Mouse (Mus musculus) erythroid progenitor cell, adult 5-6 weeks (primary cell): ENCODE measurements around the gene Spata21. TPM values are rescaled to one million over a fixed set of nuclear protein-coding genes. Genes with fewer than 3 reads are reported as not detected.
A peak's percentile ranks its signal among the peaks of the same experiment; 100 is the strongest.

ENCODE experiments used
- ATAC-seq: replicated peaks from 2 replicates; pipeline ENCODE4 v1.8.0; 2016; ENCODE audit warnings: moderate number of reproducible peaks, mild to moderate bottlenecking, moderate TSS enrichment, inconsistent platforms; ENCODE audit not compliant: poor library complexity, low FRiP score, severe bottlenecking
- total RNA-seq, 2 experiments: library from RNA; stranded (forward) in 1 of 2; stranded (reverse) in 1 of 2; fragments of 150-400 nt in 1 of 2; fragments of 186-747, 209-891 nt in 1 of 2; gene quantifications; 2 replicates each; pipeline versions ENCODE4 v1.2.3 to v1.2.4; 2015 to 2017; ENCODE audit warnings: low replicate concordance in 2 of 2

Spata21 gene
- total RNA-seq, 2 experiments from 2014 or later = not detected

DNA sequence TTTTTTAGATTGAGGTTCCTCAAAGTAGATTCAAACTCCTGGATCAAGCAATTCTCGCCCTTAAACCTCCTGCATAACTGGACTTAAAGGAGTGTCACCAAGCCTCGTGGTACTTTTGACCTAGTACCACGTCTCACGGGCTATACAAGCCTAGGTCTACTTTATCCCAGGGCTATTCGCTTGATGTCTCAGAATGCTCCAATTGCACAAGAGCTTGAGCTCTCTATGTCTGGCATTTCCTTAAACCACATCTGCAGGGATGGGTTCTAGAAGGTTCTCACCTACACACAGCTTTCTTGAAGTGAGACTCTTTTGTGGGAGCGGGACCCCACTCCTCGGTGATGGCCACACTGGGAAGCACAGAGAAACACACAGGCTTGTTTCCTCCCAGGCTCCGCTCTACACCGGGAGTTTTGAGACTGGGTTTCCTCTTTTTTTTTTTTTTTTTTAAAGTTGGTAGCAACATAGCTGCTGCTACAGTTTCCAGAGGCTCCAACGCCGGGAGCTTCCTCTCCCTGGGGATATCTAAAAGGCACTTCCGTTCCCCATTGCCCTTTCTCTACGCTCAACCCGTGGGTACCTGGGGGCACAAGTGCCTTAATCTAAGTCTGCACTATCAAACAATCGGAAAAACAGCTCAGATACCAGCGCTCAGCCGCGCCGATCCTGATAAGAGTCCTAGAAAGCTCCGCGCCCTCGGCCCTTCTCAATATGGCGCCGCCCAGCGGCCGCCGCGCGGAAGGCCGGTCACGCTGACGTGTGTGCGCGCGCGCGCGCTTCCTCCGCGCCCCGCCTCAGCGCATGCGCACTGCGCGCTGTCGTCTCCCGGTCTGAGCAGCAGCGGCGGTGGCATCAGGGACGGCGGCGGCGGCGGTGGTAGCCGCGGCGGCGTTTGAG is 59.2 kb downstream of the Spata21 start, which contains the start of gene Fbxo42:
TSS of gene Fbxo42 (plus strand) at position 802 of the 897 bp plus-strand sequence.
- peak; percentile 85 for ATAC-seq

- peak; percentile 74 for ATAC-seq
Observed at GRCm38 (mm10) chr4:141148009-141148801, 60.1 kb downstream of the Spata21 start.

DNA sequence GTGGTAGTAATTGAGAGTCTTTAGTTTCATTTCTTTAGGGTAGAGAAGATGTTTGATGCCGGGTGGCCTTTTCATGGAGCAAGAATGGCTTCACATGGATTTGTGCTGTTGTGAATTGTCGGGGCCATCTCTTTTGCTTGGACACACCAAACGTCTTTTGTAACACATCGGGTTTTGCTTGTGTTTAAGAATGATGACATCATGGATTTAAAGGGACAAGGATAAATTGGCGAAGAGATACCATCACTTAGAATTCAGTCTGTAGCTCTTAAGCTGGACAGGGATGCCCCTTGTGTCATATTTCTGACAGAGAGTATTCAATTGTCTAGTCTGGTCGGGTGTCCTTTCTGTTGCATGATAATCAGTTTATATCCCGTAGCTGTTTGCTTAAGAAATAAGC is 61.0 kb downstream of the Spata21 start:
- ATAC-seq = no peak

DNA sequence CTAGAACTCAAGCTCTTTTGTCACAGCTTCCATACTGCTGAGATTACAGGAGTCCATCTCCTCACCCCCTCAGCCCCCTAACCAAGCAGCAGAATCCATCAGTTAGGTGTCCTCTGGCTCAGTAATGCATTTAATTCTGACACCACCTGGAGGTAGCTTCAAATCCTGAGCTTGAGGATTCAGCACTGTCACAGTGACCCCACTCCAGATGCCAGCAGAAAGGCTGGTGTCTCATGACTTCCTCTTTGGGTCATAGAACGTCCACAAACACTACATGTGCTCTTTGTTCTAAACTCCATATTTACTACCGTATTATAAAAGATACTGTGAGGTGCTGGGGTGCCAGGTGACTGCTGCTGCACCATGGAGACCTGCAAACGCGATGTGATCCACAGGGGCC is 69.4 kb downstream of the Spata21 start:
- no peak for ATAC-seq

DNA sequence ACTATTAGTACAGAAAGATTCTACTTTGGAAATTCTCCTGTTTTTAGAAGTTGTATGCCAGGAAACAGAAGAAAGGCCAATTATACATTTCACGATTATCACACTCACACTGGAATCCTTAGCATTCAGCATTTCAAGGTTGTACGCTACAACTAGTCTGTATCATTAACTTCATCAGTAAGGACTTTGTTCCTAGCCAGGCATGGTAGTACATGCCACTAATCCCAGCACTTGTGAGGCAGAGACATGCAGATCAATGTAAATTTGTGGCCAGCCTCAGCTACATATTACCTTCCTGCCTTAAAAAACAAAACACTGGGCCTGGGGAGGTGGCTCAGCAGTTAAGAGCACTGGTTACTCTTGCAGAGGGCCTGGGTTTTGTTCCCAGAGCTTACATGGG is 70.5 kb downstream of the Spata21 start:
- no peak for ATAC-seq

DNA sequence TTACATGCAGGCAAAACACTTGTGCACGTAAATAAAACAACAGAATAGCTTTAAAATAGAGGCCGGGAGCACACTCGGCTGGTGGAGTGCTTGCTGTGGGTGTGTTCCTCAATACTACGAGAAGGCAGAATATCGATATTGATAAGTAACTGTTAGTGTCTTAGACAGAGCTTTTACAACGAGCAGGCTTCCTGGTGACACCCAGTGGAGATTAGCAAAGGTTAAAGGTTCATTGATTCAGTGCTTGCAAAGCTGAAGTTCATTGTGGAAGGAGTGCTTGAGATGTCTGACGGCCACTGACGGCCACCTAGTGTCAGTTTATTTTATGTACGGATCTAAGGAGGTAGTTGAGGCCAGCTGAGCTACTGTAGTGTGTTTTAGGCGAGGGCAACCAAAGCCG is 71.0 kb downstream of the Spata21 start:
- peak; percentile 35; the same call in 1 of the 2 replicates for ATAC-seq

DNA sequence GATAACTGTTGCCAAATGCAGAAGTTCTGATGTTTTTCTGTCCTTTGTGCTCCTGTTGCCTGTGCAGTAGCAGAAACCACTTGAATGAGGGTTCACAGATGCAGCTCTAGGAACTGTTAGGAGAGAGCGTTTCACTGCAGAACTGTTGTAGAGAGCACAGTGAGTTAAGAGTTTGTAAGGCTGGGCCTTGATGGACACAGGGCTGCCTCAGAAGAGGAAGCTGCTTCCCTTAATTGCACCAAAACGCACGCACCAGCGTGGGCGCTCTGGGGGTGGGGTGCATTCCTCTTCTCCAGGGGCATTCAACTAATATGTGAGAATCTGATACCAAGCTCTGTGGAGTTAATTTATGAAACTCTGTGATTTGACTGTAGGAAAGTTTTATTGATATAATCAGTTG is 71.5 kb downstream of the Spata21 start:
- no peak for ATAC-seq

GRCm38 (mm10) chr4:141160193-141160592 is 72.1 kb downstream of the Spata21 start:
- ATAC-seq = no peak

- peak; percentile 87 for ATAC-seq
Observed at GRCm38 (mm10) chr4:141161699-141162208, 73.6 kb downstream of the Spata21 start.

Other genes with a start within 250 kb of the Spata21 start
- gene Padi1, start 242.6 kb upstream of the Spata21 start, total RNA-seq (2015; ENCODE audit: low replicate concordance) = not detected in 2 replicates
- not detected in 2 replicates for gene Padi1, start 242.6 kb upstream of the Spata21 start, total RNA-seq (2017; ENCODE audit: low replicate concordance)
- 1.1 and 3.4 TPM in 2 replicates for gene Padi2, start 182.0 kb upstream of the Spata21 start, total RNA-seq (2015; ENCODE audit: low replicate concordance)
- 1.3 and 3.5 TPM in 2 replicates for gene Padi2, start 182.0 kb upstream of the Spata21 start, total RNA-seq (2017; ENCODE audit: low replicate concordance)
- gene Sdhb, start 127.1 kb upstream of the Spata21 start, total RNA-seq (2015; ENCODE audit: low replicate concordance) = 44.3 and 52.0 TPM in 2 replicates
- 21.6 and 53.0 TPM in 2 replicates for gene Sdhb, start 127.1 kb upstream of the Spata21 start, total RNA-seq (2017; ENCODE audit: low replicate concordance)
- 4.2 and 10.8 TPM in 2 replicates for gene Atp13a2, start 101.5 kb upstream of the Spata21 start, total RNA-seq (2015; ENCODE audit: low replicate concordance)
- gene Atp13a2, start 101.5 kb upstream of the Spata21 start, total RNA-seq (2017; ENCODE audit: low replicate concordance) = 6.0 and 18.0 TPM in 2 replicates
- not detected in 2 replicates for gene Mfap2, start 77.9 kb upstream of the Spata21 start, total RNA-seq (2015; ENCODE audit: low replicate concordance)
- gene Mfap2, start 77.9 kb upstream of the Spata21 start, total RNA-seq (2017; ENCODE audit: low replicate concordance) = not detected in 2 replicates
- gene Crocc, start 27.8 kb upstream of the Spata21 start, total RNA-seq (2015; ENCODE audit: low replicate concordance) = 0.36 TPM in 1 of 2 replicates, not detected in the other
- 1.4 TPM in 1 of 2 replicates, not detected in the other for gene Crocc, start 27.8 kb upstream of the Spata21 start, total RNA-seq (2017; ENCODE audit: low replicate concordance)
- 51.1 and 67.4 TPM in 2 replicates for gene Necap2, start 10.0 kb upstream of the Spata21 start, total RNA-seq (2015; ENCODE audit: low replicate concordance)
- gene Necap2, start 10.0 kb upstream of the Spata21 start, total RNA-seq (2017; ENCODE audit: low replicate concordance) = 45.2 and 108 TPM in 2 replicates
- gene Szrd1, start 51.4 kb downstream of the Spata21 start, total RNA-seq (2015; ENCODE audit: low replicate concordance) = 13.7 and 19.3 TPM in 2 replicates
- gene Szrd1, start 51.4 kb downstream of the Spata21 start, total RNA-seq (2017; ENCODE audit: low replicate concordance) = 14.8 and 20.2 TPM in 2 replicates
- gene Fbxo42, start 59.6 kb downstream of the Spata21 start, total RNA-seq (2015; ENCODE audit: low replicate concordance) = 37.5 and 43.6 TPM in 2 replicates
- 37.2 and 39.9 TPM in 2 replicates for gene Fbxo42, start 59.6 kb downstream of the Spata21 start, total RNA-seq (2017; ENCODE audit: low replicate concordance)
- gene Rsg1, start 125.6 kb downstream of the Spata21 start, total RNA-seq (2015; ENCODE audit: low replicate concordance) = not detected in 2 replicates
- gene Rsg1, start 125.6 kb downstream of the Spata21 start, total RNA-seq (2017; ENCODE audit: low replicate concordance) = not detected in 2 replicates
- gene Arhgef19, start 151.2 kb downstream of the Spata21 start, total RNA-seq (2015; ENCODE audit: low replicate concordance) = not detected in 2 replicates
- not detected in 2 replicates for gene Arhgef19, start 151.2 kb downstream of the Spata21 start, total RNA-seq (2017; ENCODE audit: low replicate concordance)
- gene Epha2, start 212.9 kb downstream of the Spata21 start, total RNA-seq (2015; ENCODE audit: low replicate concordance) = 1.3 TPM in 1 of 2 replicates, not detected in the other
- 0.39 TPM in 1 of 2 replicates, not detected in the other for gene Epha2, start 212.9 kb downstream of the Spata21 start, total RNA-seq (2017; ENCODE audit: low replicate concordance)